ENCODE assay signal across 16 mouse cellular contexts in genomic region chr10:94172137-94172536, GRCm38 (mm10). TPM values are rescaled to one million over a fixed set of nuclear protein-coding genes. Genes with fewer than 3 reads are reported as not detected.
A peak's percentile ranks its signal among the peaks of the same experiment; 100 is the strongest.
DNase-seq lines count a peak whose midpoint lies in the region; ATAC-seq and TF ChIP-seq lines count a peak whose summit lies in the region.
"Had no signal": no experiment of that assay in that cellular context is flagged by ENCODE, and none has a peak within 500 bp of the region (broad histone marks: within the 10 kb centered on the region; RNA-seq: fewer than 3 reads in every experiment).

No protein-coding gene starts in this region.

- intact Hi-C loops in heart, postnatal 10 days (cut with DNase I) = no loop called here

- no peak overlapping the region for H3K9ac ChIP-seq in heart, embryonic 13.5 days
- H3K9ac ChIP-seq in midbrain, postnatal 0 days (replicated peaks; ENCODE audit: low read length, poor library complexity, severe bottlenecking) = no peak overlapping the region
- H3K9ac ChIP-seq in hindbrain, embryonic 13.5 days = no peak overlapping the region
- H3K9ac ChIP-seq in midbrain, embryonic 13.5 days (replicated peaks) = no peak overlapping the region

- no peak for TF ChIP-seq CTCF in midbrain, postnatal 0 days (IDR thresholded peaks at IDR 0.05)
- no peak for TF ChIP-seq CTCF in thymus, adult 2 months (IDR thresholded peaks at IDR 0.05; ENCODE audit: borderline replicate concordance, control insufficient read depth, extremely low read depth, insufficient read depth, low read length, poor library complexity)

- peaks cover 92% of the 10 kb centered on the region for H3K36me3 ChIP-seq in heart, embryonic 13.5 days
- peaks cover 95% of the 10 kb centered on the region for H3K36me3 ChIP-seq in midbrain, embryonic 10.5 days
- H3K36me3 ChIP-seq in midbrain, postnatal 0 days (ENCODE audit: insufficient read depth, low read length) = peaks cover 23% of the 10 kb centered on the region
- peaks cover 72% of the 10 kb centered on the region for H3K36me3 ChIP-seq in hindbrain, embryonic 13.5 days
- H3K36me3 ChIP-seq in midbrain, embryonic 13.5 days = peaks cover 50% of the 10 kb centered on the region
- peaks cover 41% of the 10 kb centered on the region for H3K36me3 ChIP-seq in thymus, adult 2 months (ENCODE audit: control insufficient read depth, insufficient read depth, low read length)

- no peak for ATAC-seq in heart, embryonic 13.5 days (ENCODE audit: extremely low read depth, insufficient number of reproducible peaks, low FRiP score, low TSS enrichment)
- ATAC-seq in midbrain, postnatal 0 days (ENCODE audit: low FRiP score) = no peak
- ATAC-seq in hindbrain, embryonic 13.5 days (ENCODE audit: low FRiP score) = no peak
- ATAC-seq in midbrain, embryonic 13.5 days = no peak

- H3K27ac ChIP-seq in heart, embryonic 13.5 days (replicated peaks) = peak overlapping the region; percentile 70; the same call in 1 of the 2 replicates
- peak overlapping the region; percentile 57 for H3K27ac ChIP-seq in midbrain, embryonic 10.5 days (replicated peaks)
- H3K27ac ChIP-seq in midbrain, postnatal 0 days (ENCODE audit: low read depth, low read length) = no peak overlapping the region
- peak overlapping the region; percentile 52; the same call in 1 of the 2 replicates for H3K27ac ChIP-seq in hindbrain, embryonic 13.5 days
- H3K27ac ChIP-seq in midbrain, embryonic 13.5 days = 0 out of 2 replicates have a peak overlapping the region, but pooled peaks have one; percentile 44
- no peak overlapping the region for H3K27ac ChIP-seq in thymus, adult 2 months (ENCODE audit: control insufficient read depth, insufficient read depth, low read length)

- TF ChIP-seq POLR2A in thymus, adult 2 months (IDR thresholded peaks at IDR 0.05; ENCODE audit: control insufficient read depth, extremely low read depth, insufficient read depth, low read length, poor library complexity) = no peak

- H3K9me3 ChIP-seq in heart, embryonic 13.5 days = peaks cover 7% of the 10 kb centered on the region; the same call in 1 of the 2 replicates
- peaks cover 8% of the 10 kb centered on the region; the same call in 1 of the 2 replicates for H3K9me3 ChIP-seq in midbrain, embryonic 10.5 days (replicated peaks)
- no peaks in the 10 kb centered on the region for H3K9me3 ChIP-seq in midbrain, postnatal 0 days (ENCODE audit: low read length)
- no peaks in the 10 kb centered on the region for H3K9me3 ChIP-seq in hindbrain, embryonic 13.5 days
- no peaks in the 10 kb centered on the region for H3K9me3 ChIP-seq in midbrain, embryonic 13.5 days

- peak overlapping the region; percentile 22 for H3K4me2 ChIP-seq in heart, embryonic 13.5 days
- H3K4me2 ChIP-seq in midbrain, postnatal 0 days (ENCODE audit: low read depth, low read length, poor library complexity, severe bottlenecking) = no peak overlapping the region
- H3K4me2 ChIP-seq in hindbrain, embryonic 13.5 days = 0 out of 2 replicates have a peak overlapping the region, but pooled peaks have one; percentile 21
- peak overlapping the region; percentile 23; the same call in 1 of the 2 replicates for H3K4me2 ChIP-seq in midbrain, embryonic 13.5 days (replicated peaks)
- H3K4me2 ChIP-seq: heart, embryonic 11.5 days had no signal

- no peak for DNase-seq in heart, postnatal 10 days
- DNase-seq in midbrain, embryonic 10.5 days (ENCODE audit: low spot score) = no peak
- DNase-seq in midbrain, postnatal 0 days (ENCODE audit: low spot score) = no peak
- DNase-seq in layer of hippocampus, adult 9-10 months (ENCODE audit: low spot score) = no peak
- no peak for DNase-seq in thymus, adult 2 months
- DNase-seq: adrenal gland, postnatal 36 days; B cell, adult 2 months; cerebellum, adult 2 months; heart, postnatal 4 days; layer of hippocampus, postnatal 36 days; lung, adult 18-20 months; lung, postnatal 14 days had no signal

- H3K4me3 ChIP-seq in heart, embryonic 13.5 days = no peak overlapping the region
- peak overlapping the region; percentile 11; the same call in 1 of the 2 replicates for H3K4me3 ChIP-seq in midbrain, embryonic 10.5 days
- no peak overlapping the region for H3K4me3 ChIP-seq in midbrain, postnatal 0 days (ENCODE audit: low read depth, low read length)
- no peak overlapping the region for H3K4me3 ChIP-seq in hindbrain, embryonic 13.5 days
- 0 out of 2 replicates have a peak overlapping the region, but pooled peaks have one; percentile 2 for H3K4me3 ChIP-seq in midbrain, embryonic 13.5 days (replicated peaks)
- no peak overlapping the region for H3K4me3 ChIP-seq in thymus, adult 2 months (ENCODE audit: control insufficient read depth, insufficient read depth, low read length)

- H3K27me3 ChIP-seq in heart, embryonic 13.5 days (replicated peaks) = no peaks in the 10 kb centered on the region
- no peaks in the 10 kb centered on the region for H3K27me3 ChIP-seq in midbrain, embryonic 10.5 days (ENCODE audit: low read depth, poor library complexity, severe bottlenecking)
- H3K27me3 ChIP-seq in midbrain, postnatal 0 days (ENCODE audit: insufficient read depth, low read length) = no peaks in the 10 kb centered on the region
- H3K27me3 ChIP-seq in hindbrain, embryonic 13.5 days = 0 out of 2 replicates have a peak, but pooled peaks cover 3% of the 10 kb centered on the region
- H3K27me3 ChIP-seq in midbrain, embryonic 13.5 days = no peaks in the 10 kb centered on the region
- no peaks in the 10 kb centered on the region for H3K27me3 ChIP-seq in thymus, adult 2 months (ENCODE audit: control insufficient read depth, insufficient read depth, low read length)

- 68% methylated on average over 11 of the region's 11 CpGs for WGBS in heart, embryonic 13.5 days
- WGBS in midbrain, embryonic 10.5 days = 63% methylated on average over 11 of the region's 11 CpGs
- 32% methylated on average over 11 of the region's 11 CpGs for WGBS in midbrain, postnatal 0 days
- 54% methylated on average over 11 of the region's 11 CpGs for WGBS in hindbrain, embryonic 13.5 days
- whole genome bisulfite sequencing in midbrain, embryonic 13.5 days = 39% methylated on average over 11 of the region's 11 CpGs
- WGBS in thymus, adult 2 months = 94% methylated on average over 11 of the region's 11 CpGs

- peaks cover 11% of the 10 kb centered on the region for H3K4me1 ChIP-seq in heart, embryonic 13.5 days
- H3K4me1 ChIP-seq in midbrain, embryonic 10.5 days = peaks cover 27% of the 10 kb centered on the region
- no peaks in the 10 kb centered on the region for H3K4me1 ChIP-seq in midbrain, postnatal 0 days (ENCODE audit: insufficient read depth, low read length)
- H3K4me1 ChIP-seq in hindbrain, embryonic 13.5 days (replicated peaks) = peaks cover 26% of the 10 kb centered on the region
- H3K4me1 ChIP-seq in midbrain, embryonic 13.5 days (replicated peaks) = peaks cover 24% of the 10 kb centered on the region
- no peaks in the 10 kb centered on the region for H3K4me1 ChIP-seq in thymus, adult 2 months (replicated peaks; ENCODE audit: control insufficient read depth, insufficient read depth, low read length)

RNA-seq across cellular contexts. Expression of gene Nr2c1, which starts 24.3 kb away (rescaled TPM):
- 5.7 and 6.0 TPM in 2 replicates for polyA plus RNA-seq in heart, embryonic 13.5 days (2015; fragmentation: Nextera tagmentation; extraction: Ambion mirVana)
- 10 to 100 TPM; 10.3 to 10.4 TPM for total RNA-seq in heart, postnatal 10 days (2021)
- 12.3 and 12.6 TPM in 2 replicates for polyA plus RNA-seq in midbrain, embryonic 10.5 days (2016; fragmentation: Nextera tagmentation; extraction: Ambion mirVana)
- total RNA-seq in midbrain, postnatal 0 days (2014; rRNA removed) = 4.9 and 7.8 TPM in 2 replicates
- polyA plus RNA-seq in midbrain, postnatal 0 days (2015; fragmentation: Nextera tagmentation; extraction: Ambion mirVana) = 3.3 and 3.9 TPM in 2 replicates
- polyA plus RNA-seq in hindbrain, embryonic 13.5 days (2015; fragmentation: Nextera tagmentation; extraction: Ambion mirVana) = 8.2 and 9.3 TPM in 2 replicates
- polyA plus RNA-seq in midbrain, embryonic 13.5 days (2015; fragmentation: Nextera tagmentation; extraction: Ambion mirVana) = 9.5 and 10.0 TPM in 2 replicates
- polyA plus RNA-seq in thymus, adult 2 months (2012; rRNA removed) = 3.0 and 3.3 TPM in 2 replicates

RNA-seq across cellular contexts. Expression of gene Ndufa12, which starts 26.4 kb away (rescaled TPM):
- polyA plus RNA-seq in heart, embryonic 13.5 days (2015; fragmentation: Nextera tagmentation; extraction: Ambion mirVana) = 496 and 581 TPM in 2 replicates
- 100 to 1,000 TPM; 627 to 629 TPM for total RNA-seq in heart, postnatal 10 days (2021)
- polyA plus RNA-seq in midbrain, embryonic 10.5 days (2016; fragmentation: Nextera tagmentation; extraction: Ambion mirVana) = 601 and 607 TPM in 2 replicates
- total RNA-seq in midbrain, postnatal 0 days (2014; rRNA removed) = 209 and 293 TPM in 2 replicates
- 493 and 532 TPM in 2 replicates for polyA plus RNA-seq in midbrain, postnatal 0 days (2015; fragmentation: Nextera tagmentation; extraction: Ambion mirVana)
- 339 and 361 TPM in 2 replicates for polyA plus RNA-seq in hindbrain, embryonic 13.5 days (2015; fragmentation: Nextera tagmentation; extraction: Ambion mirVana)
- 352 and 366 TPM in 2 replicates for polyA plus RNA-seq in midbrain, embryonic 13.5 days (2015; fragmentation: Nextera tagmentation; extraction: Ambion mirVana)
- polyA plus RNA-seq in thymus, adult 2 months (2012; rRNA removed) = 59.2 and 68.4 TPM in 2 replicates

Comparison
In these comparisons a context has a peak if more than half of its experiments do, and no peak if none do; other contexts are left out.
1. H3K27ac ChIP-seq: peak in heart, embryonic 13.5 days (single experiment), midbrain, embryonic 10.5 days (single experiment), hindbrain, embryonic 13.5 days (single experiment) and midbrain, embryonic 13.5 days (single experiment); none in midbrain, postnatal 0 days (single experiment) and thymus, adult 2 months (single experiment).
2. H3K4me3 ChIP-seq: peak in midbrain, embryonic 10.5 days (single experiment) and midbrain, embryonic 13.5 days (single experiment); none in heart, embryonic 13.5 days (single experiment), midbrain, postnatal 0 days (single experiment), hindbrain, embryonic 13.5 days (single experiment) and thymus, adult 2 months (single experiment).